Mouse (Mus musculus) myocyte (in vitro differentiated cells): ENCODE results near the gene Prkch. TPM values are rescaled to one million over a fixed set of nuclear protein-coding genes. Genes with fewer than 3 reads are reported as not detected.

Source experiments
- H3K27me3 ChIP-seq: one replicate; pipeline ENCODE4 v1.6.1; 2011; ENCODE audit not compliant: control insufficient read depth, insufficient read depth, insufficient read length
- H3K36me3 ChIP-seq: one replicate; pipeline ENCODE4 v1.6.1; 2011; ENCODE audit not compliant: control insufficient read depth, insufficient read depth
- H3K4me2 ChIP-seq: one replicate; pipeline ENCODE4 v1.6.1; 2011; ENCODE audit warnings: low read depth, control low read depth
- H3K4me3 ChIP-seq: one replicate; pipeline ENCODE4 v1.5.1; 2011; ENCODE audit warnings: mild to moderate bottlenecking, control low read depth, moderate library complexity
- H3K79me2 ChIP-seq: one replicate; pipeline ENCODE4 v1.6.1; 2011; ENCODE audit not compliant: control insufficient read depth, insufficient read depth
- H3ac ChIP-seq: one replicate; pipeline ENCODE4 v1.6.1; 2011; ENCODE audit not compliant: control insufficient read depth, insufficient read length
- CEBPB ChIP-seq: IDR thresholded peaks from 2 replicates; pipeline ENCODE4 v1.6.1; 2011; ENCODE audit warnings: mild to moderate bottlenecking, moderate library complexity; ENCODE audit not compliant: poor library complexity, insufficient read depth, severe bottlenecking
- E2F4 ChIP-seq: IDR thresholded peaks from one replicate; pipeline ENCODE4 v1.6.1; 2011; ENCODE audit warnings: mild to moderate bottlenecking, control low read depth, moderate library complexity; ENCODE audit not compliant: insufficient read depth
- MAX ChIP-seq: IDR thresholded peaks from one replicate; pipeline ENCODE4 v1.6.1; 2011; ENCODE audit warnings: low read depth, mild to moderate bottlenecking, control low read depth
- MYOD1 ChIP-seq, 3 experiments: IDR thresholded peaks; one replicate each; pipeline ENCODE4 v1.6.1; 2011; ENCODE audit warnings: control low read depth in 2 of 3, low read depth in 2 of 3, mild to moderate bottlenecking in 2 of 3, moderate library complexity in 1 of 3; ENCODE audit not compliant: insufficient read length in 2 of 3, control insufficient read depth in 1 of 3
- MYOG ChIP-seq, 3 experiments: IDR thresholded peaks; one replicate each; pipeline ENCODE4 v1.6.1; 2011; ENCODE audit warnings: control low read depth in 2 of 3, low read depth in 2 of 3, mild to moderate bottlenecking in 2 of 3; ENCODE audit not compliant: insufficient read length in 2 of 3, control insufficient read depth in 1 of 3, insufficient read depth in 1 of 3
- POLR2A ChIP-seq: IDR thresholded peaks from one replicate; pipeline ENCODE4 v1.6.1; 2011; ENCODE audit warnings: low read depth, mild to moderate bottlenecking, control low read depth, moderate library complexity; ENCODE audit not compliant: insufficient read length
- POLR2AphosphoS2 ChIP-seq: IDR thresholded peaks from one replicate; pipeline ENCODE4 v1.6.1; 2011; ENCODE audit warnings: low read depth, control low read depth; ENCODE audit not compliant: insufficient read length
- REST ChIP-seq: IDR thresholded peaks from one replicate; pipeline ENCODE4 v1.6.1; 2011; ENCODE audit warnings: mild to moderate bottlenecking, control low read depth, moderate library complexity; ENCODE audit not compliant: insufficient read depth, insufficient read length
- SRF ChIP-seq: IDR thresholded peaks from one replicate; pipeline ENCODE4 v1.6.1; 2011; ENCODE audit warnings: low read depth; ENCODE audit not compliant: control insufficient read depth, insufficient read length
- TCF12 ChIP-seq: IDR thresholded peaks from one replicate; pipeline ENCODE4 v1.6.1; 2011; ENCODE audit warnings: mild to moderate bottlenecking, control low read depth; ENCODE audit not compliant: poor library complexity, insufficient read depth, severe bottlenecking
- TCF3 ChIP-seq: IDR thresholded peaks from one replicate; pipeline ENCODE4 v1.6.1; 2011; ENCODE audit warnings: low read depth, control low read depth; ENCODE audit not compliant: insufficient read length
- USF1 ChIP-seq: IDR thresholded peaks from one replicate; pipeline ENCODE4 v1.6.1; 2011; ENCODE audit warnings: low read depth, mild to moderate bottlenecking, control low read depth, moderate library complexity
- polyA plus RNA-seq: library from polyadenylated mRNA; unstranded; fragments of >200 nt; fragmentation: generic; extraction: Trizol; gene quantifications from one replicate; pipeline ENCODE4 v1.2.1, GENCODE M21; 2012; ENCODE audit warnings: missing spikeins

Prkch gene
- polyA plus RNA-seq, 1 experiment: 0.10 TPM

GRCm38 (mm10) chr12:73610831-73611370 lies 26.3 kb downstream of the Prkch start:
- Histone ChIP-seq H3ac (no peak overlapping the region), H3K4me3 (no peak overlapping the region), H3K4me2 (no peak overlapping the region), H3K36me3 (no peaks in the 10 kb centered on the region), H3K27me3 (peaks cover 42% of the 10 kb centered on the region), H3K79me2 (no peaks in the 10 kb centered on the region)
- no peak for TF ChIP-seq POLR2AphosphoS2

GRCm38 (mm10) chr12:73611741-73612140 lies 27.1 kb downstream of the Prkch start:
- Histone ChIP-seq H3K4me2 (no peak overlapping the region), H3K79me2 (no peaks in the 10 kb centered on the region), H3K4me3 (no peak overlapping the region), H3ac (no peak overlapping the region), H3K36me3 (no peaks in the 10 kb centered on the region), H3K27me3 (peaks cover 37% of the 10 kb centered on the region)
- TF ChIP-seq REST: no peak
- no peak for TF ChIP-seq MYOG (IDR thresholded peaks at IDR 0.05; ENCODE audit: control insufficient read depth in 1 of 3, insufficient read depth in 1 of 3, insufficient read length in 2 of 3, low read depth in 2 of 3)
- TF ChIP-seq CEBPB: no peak
- TF ChIP-seq E2F4: no peak
- TF ChIP-seq POLR2A: no peak
- no peak for TF ChIP-seq MYOD1 (IDR thresholded peaks at IDR 0.05; ENCODE audit: control insufficient read depth in 1 of 3, insufficient read length in 2 of 3, low read depth in 2 of 3)
- no peak for TF ChIP-seq MAX
- TF ChIP-seq USF1: no peak
- no peak for TF ChIP-seq TCF3
- no peak for TF ChIP-seq TCF12
- TF ChIP-seq POLR2AphosphoS2: no peak
- no peak for TF ChIP-seq SRF

GRCm38 (mm10) chr12:73613183-73613582 lies 28.6 kb downstream of the Prkch start:
- no peak for TF ChIP-seq SRF
- no peak for TF ChIP-seq TCF3
- no peak for TF ChIP-seq POLR2A
- no peak for TF ChIP-seq POLR2AphosphoS2
- no peak for TF ChIP-seq MYOG (IDR thresholded peaks at IDR 0.05; ENCODE audit: control insufficient read depth in 1 of 3, insufficient read depth in 1 of 3, insufficient read length in 2 of 3, low read depth in 2 of 3)
- TF ChIP-seq USF1: no peak
- no peak for TF ChIP-seq REST
- TF ChIP-seq MYOD1 (IDR thresholded peaks at IDR 0.05; ENCODE audit: control insufficient read depth in 1 of 3, insufficient read length in 2 of 3, low read depth in 2 of 3): no peak
- no peak for TF ChIP-seq TCF12
- TF ChIP-seq CEBPB: no peak
- no peak for TF ChIP-seq MAX
- TF ChIP-seq E2F4: no peak
- H3K36me3 ChIP-seq: no peaks in the 10 kb centered on the region
- no peak overlapping the region for H3K4me3 ChIP-seq

GRCm38 (mm10) chr12:73617652-73618051 lies 33.1 kb downstream of the Prkch start:
- Histone ChIP-seq H3K36me3 (no peaks in the 10 kb centered on the region), H3K27me3 (peaks cover 13% of the 10 kb centered on the region), H3ac (no peak overlapping the region), H3K79me2 (no peaks in the 10 kb centered on the region), H3K4me2 (no peak overlapping the region), H3K4me3 (no peak overlapping the region)
- no peak for TF ChIP-seq MAX
- TF ChIP-seq SRF: no peak
- TF ChIP-seq POLR2AphosphoS2: no peak
- TF ChIP-seq CEBPB: no peak
- no peak for TF ChIP-seq REST
- TF ChIP-seq E2F4: no peak
- TF ChIP-seq MYOG (IDR thresholded peaks at IDR 0.05; ENCODE audit: control insufficient read depth in 1 of 3, insufficient read depth in 1 of 3, insufficient read length in 2 of 3, low read depth in 2 of 3): no peak
- TF ChIP-seq POLR2A: no peak
- TF ChIP-seq MYOD1 (IDR thresholded peaks at IDR 0.05; ENCODE audit: control insufficient read depth in 1 of 3, insufficient read length in 2 of 3, low read depth in 2 of 3): no peak
- TF ChIP-seq TCF3: no peak
- TF ChIP-seq TCF12: no peak
- TF ChIP-seq USF1: no peak

More at GRCm38 (mm10) chr12:73613183-73613582, 28.6 kb downstream of the Prkch start:
- Histone ChIP-seq H3K4me2 (no peak overlapping the region), H3ac (no peak overlapping the region), H3K79me2 (no peaks in the 10 kb centered on the region), H3K27me3 (peaks cover 24% of the 10 kb centered on the region)
